Mouse (Mus musculus) bone marrow macrophage, adult 2 months (primary cell): ENCODE data around the gene Rab5b.

Experiments used
- CTCF ChIP-seq: IDR thresholded peaks from 2 replicates; pipeline ENCODE4 v1.5.1; 2012; ENCODE audit warnings: low read depth, mild to moderate bottlenecking, low read length, moderate library complexity
- POLR2A ChIP-seq: IDR thresholded peaks from 2 replicates; pipeline ENCODE4 v1.6.1; 2012; ENCODE audit warnings: mild to moderate bottlenecking, low read depth, low read length, borderline replicate concordance

DNA sequence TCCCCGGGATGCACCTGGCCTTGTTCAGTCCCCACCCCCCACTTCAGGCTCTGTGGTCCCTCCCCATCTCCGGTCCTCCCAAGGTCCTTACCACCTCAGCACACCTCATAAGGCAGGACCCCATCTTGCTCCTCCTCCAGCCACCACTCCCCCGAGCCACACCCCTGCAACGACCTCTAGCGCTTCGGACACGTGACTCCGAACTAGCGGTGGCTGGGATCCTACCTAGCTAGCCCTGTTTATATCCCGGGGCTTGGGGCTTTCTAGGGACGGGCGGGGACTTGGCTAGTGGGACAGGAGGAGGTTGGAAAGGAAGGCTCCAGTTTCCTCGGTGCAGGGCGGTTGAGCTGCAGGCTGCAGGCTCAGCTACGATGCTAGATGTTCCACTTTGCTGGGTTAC, 41.4 kb upstream of the Rab5b start:
- TF ChIP-seq POLR2A: no peak
- TF ChIP-seq CTCF: no peak
